Mouse (Mus musculus) olfactory bulb, adult 2 months (tissue): ENCODE results near the gene Ak8.

ENCODE experiments used
- CTCF ChIP-seq: fragments of 200-500 bp; IDR thresholded peaks from 2 replicates; pipeline ENCODE4 v1.5.1; 2012; ENCODE audit warnings: low read depth, mild to moderate bottlenecking, low read length, moderate library complexity; ENCODE audit not compliant: insufficient read depth
- POLR2A ChIP-seq: fragments of 200-500 bp; IDR thresholded peaks from 2 replicates; pipeline ENCODE4 v1.6.1; 2012; ENCODE audit warnings: mild to moderate bottlenecking, low read depth, low read length, moderate library complexity; ENCODE audit not compliant: insufficient read depth

- no peak for TF ChIP-seq CTCF
- TF ChIP-seq POLR2A: no peak
These were observed 18.2 kb upstream of the Ak8 start for GRCm38 (mm10) chr2:28681718-28682117.
